Comparison of ENCODE assay signal across 8 mouse cellular contexts in the genomic region with DNA sequence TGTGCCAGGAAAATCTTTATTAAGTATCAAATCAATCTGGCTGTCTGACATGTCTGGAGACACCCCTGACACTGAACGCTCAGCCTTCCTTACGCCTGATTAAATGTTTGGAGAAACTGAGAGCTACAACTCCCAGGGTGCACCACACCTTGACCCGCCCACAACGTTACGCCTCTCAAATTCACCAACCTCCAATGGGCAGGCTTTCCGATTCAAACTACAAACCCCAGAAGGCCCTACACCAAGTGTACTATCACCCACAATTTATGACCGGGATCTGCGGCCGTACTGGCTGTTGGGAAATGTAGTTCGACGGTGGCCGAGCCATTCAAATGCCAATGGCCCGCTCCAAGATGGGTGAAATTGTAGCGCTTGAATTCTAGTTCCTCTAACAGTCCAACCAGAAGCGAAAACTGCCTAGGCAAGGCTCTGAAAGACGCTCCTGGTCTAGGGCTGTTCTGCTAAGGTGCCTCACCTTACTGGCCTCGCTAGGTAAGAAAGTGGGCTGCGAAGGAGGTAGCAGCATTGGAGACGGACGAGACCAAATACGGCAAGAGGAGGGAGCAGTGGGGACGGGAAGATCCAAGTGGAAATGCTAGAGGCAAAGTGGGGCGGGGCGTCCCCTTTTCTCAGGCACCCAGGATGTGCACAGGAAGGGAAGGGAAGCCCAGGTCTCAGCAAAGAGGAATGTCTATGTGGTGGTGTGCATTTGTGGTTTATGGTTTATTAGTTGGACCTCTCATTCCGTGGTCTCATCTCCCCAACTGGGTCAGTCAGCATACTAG. TPM values are rescaled to one million over a fixed set of nuclear protein-coding genes. Genes with fewer than 3 reads are reported as not detected.
A peak's percentile ranks its signal among the peaks of the same experiment; 100 is the strongest.
DNase-seq lines count a peak whose midpoint lies in the region; ATAC-seq lines count a peak whose summit lies in the region.

A gene (plus strand): TSS at position 305 of the 785 bp plus-strand sequence.

- H3K27ac ChIP-seq in heart, embryonic 10.5 days: peak within 1 kb of the TSS; percentile 92
- peak within 1 kb of the TSS; percentile 90 for H3K27ac ChIP-seq in kidney, embryonic 15.5 days

- DNase-seq in B cell, adult 2 months: peak; percentile 92 to 94
- DNase-seq in brain, adult 2 months (ENCODE audit: low read depth, low spot score): peak; percentile 99
- DNase-seq in heart, embryonic 10.5 days (ENCODE audit: low spot score): peak; percentile 98
- peak; percentile 92 for DNase-seq in liver
- DNase-seq in spleen, postnatal 4 days (ENCODE audit: low spot score in 2 of 2): peak; percentile 91 to 92

- under 1% methylated on average over 25 of the region's 25 CpGs for WGBS in heart, embryonic 10.5 days
- under 1% methylated on average over 25 of the region's 25 CpGs for WGBS in kidney, embryonic 15.5 days

- H3K9me3 ChIP-seq in heart, embryonic 10.5 days: no peaks in the 10 kb centered on the region
- no peaks in the 10 kb centered on the region for H3K9me3 ChIP-seq in kidney, embryonic 15.5 days (replicated peaks)

- peak within 1 kb of the TSS; percentile 65 for H3K9ac ChIP-seq in kidney, embryonic 15.5 days

- H3K36me3 ChIP-seq in heart, embryonic 10.5 days: peaks cover 26% of the 10 kb centered on the region
- peaks cover 25% of the 10 kb centered on the region for H3K36me3 ChIP-seq in kidney, embryonic 15.5 days

- peak within 1 kb of the TSS; percentile 62 for H3K4me2 ChIP-seq in kidney, embryonic 15.5 days

- H3K27me3 ChIP-seq in heart, embryonic 10.5 days (ENCODE audit: insufficient read depth, poor library complexity, severe bottlenecking): peaks cover 5% of the 10 kb centered on the region; the same call in 1 of the 2 replicates
- peaks cover 7% of the 10 kb centered on the region; the same call in 1 of the 2 replicates for H3K27me3 ChIP-seq in kidney, embryonic 15.5 days

- H3K4me1 ChIP-seq in heart, embryonic 10.5 days: peaks cover 16% of the 10 kb centered on the region; the same call in 1 of the 2 replicates
- H3K4me1 ChIP-seq in kidney, embryonic 15.5 days: peaks cover 20% of the 10 kb centered on the region

- peak; percentile 99 for ATAC-seq in erythroblast, adult 5-6 weeks (replicated peaks; ENCODE audit: low FRiP score, poor library complexity, severe bottlenecking)
- peak; percentile 99 for ATAC-seq in kidney, embryonic 15.5 days (replicated peaks; ENCODE audit: low FRiP score)
- peak; percentile 97 for ATAC-seq in monocyte, adult 5-6 weeks (replicated peaks; ENCODE audit: insufficient number of reproducible peaks, low FRiP score, low TSS enrichment, poor library complexity, severe bottlenecking)

- peak within 1 kb of the TSS; percentile 78 for H3K4me3 ChIP-seq in heart, embryonic 10.5 days
- H3K4me3 ChIP-seq in kidney, embryonic 15.5 days (replicated peaks): peak within 1 kb of the TSS; percentile 70

RNA-seq across cellular contexts. Expression of the gene that starts here (rescaled TPM):
- total RNA-seq in erythroblast, adult 5-6 weeks (2015; ENCODE audit: low replicate concordance): 6.1 and 14.0 TPM in 2 replicates
- 6.6 and 10.5 TPM in 2 replicates for total RNA-seq in erythroblast, adult 5-6 weeks (2017; ENCODE audit: low replicate concordance)
- polyA plus RNA-seq in heart, embryonic 10.5 days (2016; fragmentation: Nextera tagmentation; extraction: Ambion mirVana): 19.5 and 20.9 TPM in 2 replicates
- 22.9 and 24.2 TPM in 2 replicates for polyA plus RNA-seq in kidney, embryonic 15.5 days (2015; fragmentation: Nextera tagmentation; extraction: Ambion mirVana)
- total RNA-seq in monocyte, adult 5-6 weeks (2017): 13.2 to 19.4 TPM (median 18.9 TPM) in 3 replicates

Comparison
In these comparisons a context has a peak if more than half of its experiments do, and no peak if none do; other contexts are left out.
1. Peak in every context shown above with its lines: DNase-seq, ATAC-seq, H3K4me3 ChIP-seq and H3K27ac ChIP-seq.